Mouse (Mus musculus): ENCODE measurements around the gene Gxylt2. TPM values are rescaled to one million over a fixed set of nuclear protein-coding genes. Genes with fewer than 3 reads are reported as not detected.

Gene Gxylt2
- total RNA-seq (2023): not detected

GRCm38 (mm10) chr6:100704574-100705365 lies at the start of gene Gxylt2:
Gxylt2 (plus strand) TSS chr6:100704734.

DNA sequence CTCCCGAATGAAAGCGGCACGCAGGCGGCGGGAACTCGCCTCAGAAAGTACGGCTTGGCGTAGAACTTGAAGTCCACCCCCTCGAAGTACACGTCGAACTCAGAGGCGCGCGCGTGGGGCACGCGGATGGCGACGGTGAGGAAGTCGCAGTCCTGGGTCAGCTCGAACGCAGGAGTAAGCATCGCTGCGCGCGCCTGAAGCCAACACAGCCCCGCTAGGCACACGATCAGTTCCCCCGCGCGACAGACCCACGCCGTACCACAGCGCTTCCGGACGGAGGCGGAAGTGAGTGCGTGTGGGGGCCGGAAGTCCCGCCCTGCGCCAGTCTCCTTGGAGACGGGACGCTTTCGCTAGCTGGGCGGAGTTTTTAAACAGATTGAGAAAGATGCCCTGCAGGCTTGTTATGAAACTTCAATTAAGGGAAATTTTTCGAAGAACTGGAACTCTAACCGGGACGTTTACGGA lies 33.6 kb upstream of the Gxylt2 start, which contains the start of gene Shq1:
TSS of gene Shq1 (minus strand) at position 278 of the 465 bp plus-strand sequence.

DNA sequence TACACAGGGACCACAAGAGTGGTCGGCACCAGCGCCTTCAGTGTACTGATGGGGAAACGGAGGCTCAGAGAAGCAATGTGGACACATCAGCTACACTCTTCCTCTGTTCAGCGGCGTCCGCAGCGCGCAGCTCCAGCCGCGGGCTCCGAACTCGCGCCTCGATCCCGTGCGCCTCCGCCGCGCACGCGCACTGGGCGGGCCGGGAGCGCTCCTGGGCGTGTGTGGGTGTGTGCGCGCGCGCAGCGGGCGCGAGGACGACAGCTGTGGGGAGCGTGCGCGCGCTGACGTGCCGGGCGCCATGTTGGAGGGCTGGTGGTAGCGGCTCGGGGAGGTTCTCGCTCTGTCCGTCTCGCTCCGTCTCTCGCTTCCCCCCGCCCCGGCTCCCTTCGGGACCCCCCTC lies 128.8 kb downstream of the Gxylt2 start, which contains the start of gene Ppp4r2:
TSS of gene Ppp4r2 (plus strand) at position 268 of the 400 bp plus-strand sequence.

Other genes starting within 250 kb of the Gxylt2 start
- 10 to 100 TPM; 10.6 to 12.7 TPM for gene Shq1, start 33.6 kb upstream of the Gxylt2 start, total RNA-seq (2023)
- gene Ppp4r2, start 128.9 kb downstream of the Gxylt2 start, total RNA-seq (2023): 100 to 1,000 TPM; 109 to 117 TPM